Mouse (Mus musculus) adrenal gland, postnatal 14 days (tissue): ENCODE measurements around the gene Zswim3. TPM values are rescaled to one million over a fixed set of nuclear protein-coding genes. Genes with fewer than 3 reads are reported as not detected.

Source experiments
- DNase-seq: peaks from one replicate; pipeline ENCODE4 v3.0.0; 2021; ENCODE audit warnings: mixed read lengths
- total RNA-seq: library from RNA; stranded (reverse); gene quantifications from 2 replicates; pipeline ENCODE4 v1.2.3, GENCODE M21; 2021

Zswim3 gene
- total RNA-seq, 1 experiment from 2014 or later, result 4.9 TPM

- no peak for DNase-seq
Observed at GRCm38 (mm10) chr2:164805332-164805718, 427 bp downstream of the Zswim3 start.

GRCm38 (mm10) chr2:164806614-164807013 lies 1.7 kb downstream of the Zswim3 start:
- no peak for DNase-seq

DNA sequence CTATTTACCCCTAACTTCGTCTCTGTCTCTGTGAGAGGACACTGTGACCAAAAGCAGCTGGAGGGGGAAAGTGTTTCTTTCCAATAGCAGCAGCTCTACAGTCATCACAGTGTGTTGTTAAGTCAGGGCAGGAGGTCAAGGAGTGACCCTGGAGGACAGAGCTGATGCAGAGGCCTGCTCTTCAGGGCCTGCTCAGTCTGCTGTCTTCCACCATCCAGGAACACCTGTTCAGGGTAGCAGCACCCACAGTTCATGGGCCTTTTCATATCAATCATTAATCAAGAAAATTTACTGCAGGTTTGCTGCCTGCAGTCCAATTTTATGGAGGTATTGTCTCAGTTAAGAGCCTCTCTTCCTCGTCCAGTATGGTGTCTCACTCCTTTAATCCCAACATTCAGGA lies 8.7 kb downstream of the Zswim3 start:
- no peak for DNase-seq

DNA sequence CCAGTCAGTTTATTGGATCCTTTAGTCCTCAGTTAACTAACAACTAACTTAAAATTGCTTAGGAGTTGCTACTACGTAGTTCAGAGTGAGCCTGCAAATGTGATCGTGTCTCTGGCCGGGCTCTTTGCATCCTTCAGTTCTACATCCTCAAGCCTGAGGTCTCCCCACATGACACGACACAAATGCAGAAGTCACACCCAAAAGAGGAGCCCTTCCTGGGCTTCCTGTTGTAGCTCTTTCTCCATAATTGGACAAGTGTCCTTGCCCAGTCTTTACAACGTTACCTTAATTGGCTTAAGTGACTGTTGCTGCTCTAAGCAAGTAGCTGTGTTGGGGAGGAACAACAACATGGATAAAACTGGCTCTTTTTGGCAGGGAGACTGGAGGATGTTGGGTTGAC lies 10.4 kb downstream of the Zswim3 start:
- no peak for DNase-seq

DNA sequence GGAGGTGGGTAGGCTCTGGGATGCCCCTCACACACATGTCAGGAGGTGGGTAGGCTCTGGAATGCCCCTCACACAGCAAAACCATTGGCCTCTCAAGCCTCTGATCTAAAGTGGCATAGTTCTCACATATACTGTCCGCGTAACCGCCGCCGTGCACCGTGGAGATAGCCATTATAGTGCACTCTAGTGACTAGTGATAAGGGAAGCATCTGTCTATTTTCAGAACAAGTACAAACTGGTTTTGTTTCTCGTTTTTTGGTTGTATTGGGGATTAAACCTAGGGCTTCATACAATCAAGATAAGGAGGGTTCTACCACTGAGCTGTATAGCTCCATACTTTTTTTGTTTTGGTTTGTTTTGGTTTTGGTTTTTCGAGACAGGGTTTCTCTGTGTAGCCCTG lies 10.9 kb downstream of the Zswim3 start:
- DNase-seq, result no peak

DNA sequence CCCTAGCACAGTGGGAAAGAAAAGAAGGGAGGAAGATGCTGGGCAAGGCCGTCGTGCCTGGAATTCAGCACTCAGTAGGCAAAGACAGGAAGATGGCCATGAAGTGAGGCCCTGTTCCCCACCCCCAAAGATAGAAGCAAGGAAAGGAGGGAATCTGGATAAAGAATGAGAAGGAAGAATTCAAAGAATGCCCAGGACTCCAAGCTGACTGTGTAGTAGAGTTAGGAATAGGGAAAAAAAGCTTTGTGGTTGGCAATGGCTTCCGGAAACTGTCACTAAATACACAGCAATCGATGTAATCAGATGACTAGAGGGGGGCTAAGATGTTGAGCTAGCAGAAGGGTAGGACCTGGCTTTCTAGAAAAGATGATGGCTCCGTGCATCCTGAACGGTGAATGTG lies 12.3 kb downstream of the Zswim3 start:
- DNase-seq, result no peak

- DNase-seq, result no peak
Observed at GRCm38 (mm10) chr2:164817703-164818102, 12.8 kb downstream of the Zswim3 start.

GRCm38 (mm10) chr2:164821060-164821459 lies 16.2 kb downstream of the Zswim3 start:
- DNase-seq, result no peak

DNA sequence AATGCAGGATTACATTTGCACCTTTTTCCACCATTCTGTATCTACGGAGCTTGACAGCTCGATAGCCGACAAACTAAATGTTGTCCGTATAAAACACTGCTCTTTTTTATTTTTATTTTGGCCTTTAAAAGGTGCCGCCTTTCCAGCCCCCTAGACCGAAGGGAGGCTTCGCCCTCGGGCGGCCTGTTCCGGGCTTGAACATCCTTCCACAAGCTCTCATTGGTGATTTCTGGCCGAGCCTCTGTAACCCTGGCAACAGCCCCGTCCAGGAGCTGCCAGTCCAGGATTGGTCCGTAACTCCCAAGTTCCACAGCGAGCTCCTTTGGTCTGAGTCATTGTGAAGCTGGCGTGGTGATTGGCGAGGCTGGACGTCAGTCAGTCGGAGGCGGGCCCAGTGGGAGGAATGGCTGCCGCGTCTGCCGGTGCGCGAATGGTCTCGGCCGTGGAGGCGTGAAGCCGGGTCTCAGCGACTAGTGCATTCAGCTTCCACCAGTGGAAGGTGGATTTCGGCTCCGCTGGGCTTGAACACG lies 17.8 kb downstream of the Zswim3 start, which contains the start of gene Zswim1:
Gene Zswim1, plus strand, starts transcription at position 51 of the 530 bp plus-strand sequence.
- peak; percentile 100 for DNase-seq

GRCm38 (mm10) chr2:164823181-164823585 lies 18.3 kb downstream of the Zswim3 start:
- DNase-seq, result peak; percentile 30

- no peak for DNase-seq
Observed at GRCm38 (mm10) chr2:164823969-164824368, 19.1 kb downstream of the Zswim3 start.

- DNase-seq, result no peak
Observed at GRCm38 (mm10) chr2:164825521-164825920, 20.6 kb downstream of the Zswim3 start.

GRCm38 (mm10) chr2:164827146-164827850 lies 22.4 kb downstream of the Zswim3 start:
- no peak for DNase-seq

- DNase-seq, result no peak
Observed at GRCm38 (mm10) chr2:164828437-164828836, 23.5 kb downstream of the Zswim3 start, which contains the start of gene Spata25. TSS of gene Spata25 (minus strand) at chr2:164828537.

GRCm38 (mm10) chr2:164829090-164829489 lies 24.2 kb downstream of the Zswim3 start:
- DNase-seq, result no peak

GRCm38 (mm10) chr2:164831029-164831428 lies 26.1 kb downstream of the Zswim3 start:
- DNase-seq, result no peak

DNA sequence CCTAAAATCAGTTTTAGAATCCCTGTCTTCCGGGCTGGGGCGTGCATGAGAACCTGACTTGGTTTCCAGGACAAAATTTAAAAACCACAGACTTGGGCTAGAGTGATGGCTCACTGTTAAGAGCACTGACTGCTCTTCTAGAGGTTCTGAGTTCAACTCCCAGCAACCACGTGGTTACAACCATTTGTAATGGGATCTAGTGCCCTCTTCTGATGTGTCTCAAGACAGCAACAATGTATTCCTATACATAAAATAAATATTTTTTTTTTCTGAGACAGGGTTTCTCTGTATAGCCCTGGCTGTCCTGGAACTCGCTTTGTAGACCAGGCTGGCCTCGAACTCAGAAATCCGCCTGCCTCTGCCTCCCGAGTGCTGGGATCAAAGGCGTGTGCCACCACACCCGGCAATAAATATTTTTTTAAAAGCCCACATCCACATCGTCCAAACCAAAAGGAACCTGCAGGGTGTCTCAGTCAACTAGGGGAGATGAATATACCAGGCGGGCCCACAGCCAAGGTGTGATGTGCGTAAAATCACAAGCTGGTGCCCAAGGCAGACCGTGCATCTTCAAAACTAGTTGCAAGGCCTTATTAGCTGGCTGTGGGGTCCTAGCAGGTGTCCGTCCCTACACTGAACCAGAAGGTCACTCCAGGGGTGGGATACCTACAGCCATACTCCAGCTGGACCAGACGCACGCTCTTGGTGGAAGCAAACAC lies 27.3 kb downstream of the Zswim3 start:
- no peak for DNase-seq

DNA sequence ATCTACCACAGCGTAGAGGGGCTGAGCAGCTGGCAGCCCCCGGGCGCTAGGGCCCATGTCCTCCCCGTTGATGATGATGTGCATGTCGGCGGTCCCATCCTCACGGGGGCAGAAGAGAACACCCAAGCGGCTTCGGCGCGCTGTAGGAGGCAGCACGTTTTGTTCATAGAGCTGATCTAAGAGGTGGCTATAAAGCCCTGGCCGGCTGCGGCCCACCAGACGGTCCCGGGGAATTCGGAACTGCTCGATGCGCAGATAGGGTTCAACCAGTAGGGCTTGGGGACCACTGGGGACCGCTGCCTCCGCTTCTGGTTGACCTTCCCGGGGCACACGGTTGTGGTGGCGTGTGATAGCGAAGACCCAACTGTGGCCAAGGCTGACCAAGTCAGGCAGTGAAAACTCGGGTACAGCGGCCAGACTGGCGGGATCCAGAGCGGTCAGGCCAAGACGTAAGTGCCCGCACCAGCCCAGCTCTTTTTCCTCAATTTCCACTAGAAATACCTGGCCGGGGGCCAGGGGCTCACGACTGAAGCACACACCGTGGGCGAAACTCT lies 27.9 kb downstream of the Zswim3 start, which contains the start of gene Ctsa:
Gene Ctsa, plus strand, starts transcription at position 126 of the 554 bp plus-strand sequence.
- peak; percentile 88 for DNase-seq

DNA sequence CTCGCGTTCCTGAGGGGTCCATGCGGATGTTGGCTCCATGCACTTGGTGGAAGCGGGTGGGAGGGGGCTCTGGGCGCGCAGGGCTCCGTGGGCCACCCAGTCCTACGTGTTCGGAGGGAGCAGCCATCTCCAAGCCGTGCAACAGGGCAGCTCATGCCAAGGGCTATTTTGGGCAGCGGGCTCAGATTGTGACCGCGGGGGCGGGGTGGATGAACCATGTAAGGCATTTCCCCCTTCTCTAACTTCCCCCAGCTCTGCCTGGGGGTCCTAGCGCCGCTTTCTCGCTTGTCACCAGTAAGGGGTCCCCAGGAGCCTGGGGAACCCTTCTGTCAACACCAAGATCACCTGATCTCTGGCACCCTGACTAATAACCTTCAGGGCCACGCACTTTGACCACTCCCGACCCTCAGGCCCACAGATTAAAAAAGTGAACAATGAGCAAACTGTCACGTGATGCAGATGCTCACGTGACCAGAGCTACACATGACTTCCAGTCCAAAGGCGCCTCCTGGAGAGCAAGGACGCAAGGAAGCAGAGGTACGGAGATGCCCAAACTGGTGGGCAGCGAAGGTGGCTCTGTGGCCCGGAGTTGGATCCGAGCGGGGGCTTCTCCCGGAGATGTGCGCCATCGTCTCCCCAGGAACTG lies 28.5 kb downstream of the Zswim3 start, which contains the start of gene Neurl2:
Gene Neurl2, minus strand, starts transcription at position 143 of the 646 bp plus-strand sequence.
- DNase-seq, result peak; percentile 92

- no peak for DNase-seq
Observed at GRCm38 (mm10) chr2:164834531-164834930, 29.6 kb downstream of the Zswim3 start.

- no peak for DNase-seq
Observed at GRCm38 (mm10) chr2:164835164-164835563, 30.3 kb downstream of the Zswim3 start.

GRCm38 (mm10) chr2:164845782-164846181 lies 40.9 kb downstream of the Zswim3 start:
- no peak for DNase-seq
